ENCODE assay signal across 8 mouse cellular contexts in genomic region chr3:95434983-95435370, GRCm38 (mm10). TPM values are rescaled to one million over a fixed set of nuclear protein-coding genes. Genes with fewer than 3 reads are reported as not detected.
DNase-seq lines count a peak whose midpoint lies in the region; ATAC-seq and TF ChIP-seq lines count a peak whose summit lies in the region.

No protein-coding gene starts in this region.

- H3K9me3 ChIP-seq in E14TG2a.4 (ENCODE audit: low read length) = no peaks in the 10 kb centered on the region
- H3K9me3 ChIP-seq in forebrain, embryonic 16.5 days (ENCODE audit: control insufficient read depth, low read length) = no peaks in the 10 kb centered on the region
- no peaks in the 10 kb centered on the region for H3K9me3 ChIP-seq in liver, embryonic 12.5 days (replicated peaks)

- H3K27me3 ChIP-seq in cerebellum, adult 2 months (ENCODE audit: control insufficient read depth, insufficient read depth, low read length) = no peaks in the 10 kb centered on the region
- H3K27me3 ChIP-seq in E14TG2a.4 (ENCODE audit: insufficient read depth, low read length) = no peaks in the 10 kb centered on the region
- H3K27me3 ChIP-seq in forebrain, embryonic 16.5 days (replicated peaks; ENCODE audit: control insufficient read depth, insufficient read depth, low read length) = no peaks in the 10 kb centered on the region
- no peaks in the 10 kb centered on the region for H3K27me3 ChIP-seq in liver, embryonic 12.5 days (replicated peaks)

- H3K27ac ChIP-seq in cerebellum, adult 2 months (ENCODE audit: insufficient read depth, low read length) = no peak overlapping the region
- no peak overlapping the region for H3K27ac ChIP-seq in forebrain, embryonic 16.5 days (ENCODE audit: low read length)
- H3K27ac ChIP-seq in liver, embryonic 12.5 days = peak overlapping the region; percentile 93

- no peak for DNase-seq in cerebellum, adult 2 months
- no peak for DNase-seq in cerebellum, postnatal 4 days (ENCODE audit: low spot score in 2 of 2)
- no peak for DNase-seq in cerebellum, adult 18-20 months
- DNase-seq in ovary, postnatal 36 days (ENCODE audit: low spot score) = no peak
- DNase-seq in left cerebral cortex, adult 11 months (ENCODE audit: low spot score) = no peak

- peak overlapping the region; percentile 85 for H3K4me2 ChIP-seq in forebrain, embryonic 16.5 days (ENCODE audit: low read length)
- peak overlapping the region; percentile 74 for H3K4me2 ChIP-seq in liver, embryonic 12.5 days

- no peak for ATAC-seq in forebrain, embryonic 16.5 days
- no peak for ATAC-seq in liver, embryonic 12.5 days

- no peak for TF ChIP-seq POLR2A in cerebellum, adult 2 months (IDR thresholded peaks at IDR 0.05; ENCODE audit: borderline replicate concordance, insufficient read depth, low read length)

- under 1% methylated on average over 7 of the region's 7 CpGs for WGBS in cerebellum, adult 2 months
- WGBS in forebrain, embryonic 16.5 days = 2% methylated on average over 7 of the region's 7 CpGs
- 2% methylated on average over 7 of the region's 7 CpGs for WGBS in liver, embryonic 12.5 days (ENCODE audit: insufficient replicate concordance)

- peak overlapping the region; percentile 85 for H3K9ac ChIP-seq in forebrain, embryonic 16.5 days (replicated peaks; ENCODE audit: low read depth, low read length)
- H3K9ac ChIP-seq in liver, embryonic 12.5 days = peak overlapping the region; percentile 93

- peak overlapping the region; percentile 85 for H3K4me3 ChIP-seq in cerebellum, adult 2 months (replicated peaks; ENCODE audit: insufficient read depth, low read depth, low read length)
- H3K4me3 ChIP-seq in E14TG2a.4 (replicated peaks; ENCODE audit: low read length) = peak overlapping the region; percentile 96
- peak overlapping the region; percentile 52 for H3K4me3 ChIP-seq in forebrain, embryonic 16.5 days (replicated peaks; ENCODE audit: low read length)
- H3K4me3 ChIP-seq in liver, embryonic 12.5 days = peak overlapping the region; percentile 87

- H3K4me1 ChIP-seq in cerebellum, adult 2 months (ENCODE audit: control insufficient read depth, insufficient read depth, low read length) = peaks cover 3% of the 10 kb centered on the region; the same call in 1 of the 2 replicates
- peaks cover 53% of the 10 kb centered on the region for H3K4me1 ChIP-seq in E14TG2a.4 (replicated peaks; ENCODE audit: low read depth, low read length)
- peaks cover 7% of the 10 kb centered on the region for H3K4me1 ChIP-seq in forebrain, embryonic 16.5 days (replicated peaks; ENCODE audit: control insufficient read depth, insufficient read depth, low read length)
- peaks cover 36% of the 10 kb centered on the region for H3K4me1 ChIP-seq in liver, embryonic 12.5 days

- TF ChIP-seq CTCF in cerebellum, adult 2 months (IDR thresholded peaks at IDR 0.05; ENCODE audit: borderline replicate concordance, insufficient read depth, low read depth, low read length) = no peak
- TF ChIP-seq CTCF in E14TG2a.4 (conservative IDR thresholded peaks at IDR 0.05; ENCODE audit: low read length) = no peak

- H3K36me3 ChIP-seq in E14TG2a.4 (ENCODE audit: insufficient read depth, low read length) = peaks cover 25% of the 10 kb centered on the region
- peaks cover 2% of the 10 kb centered on the region; the same call in 1 of the 2 replicates for H3K36me3 ChIP-seq in forebrain, embryonic 16.5 days (ENCODE audit: control insufficient read depth, insufficient read depth)
- H3K36me3 ChIP-seq in liver, embryonic 12.5 days = peaks cover 28% of the 10 kb centered on the region

RNA-seq across cellular contexts. Expression of gene Arnt, which starts 0.8 kb away (rescaled TPM):
- polyA plus RNA-seq in cerebellum, adult 2 months (2012; rRNA removed) = 56.3 and 61.5 TPM in 2 replicates
- polyA plus RNA-seq in forebrain, embryonic 16.5 days (2015; fragmentation: Nextera tagmentation; extraction: Ambion mirVana) = 25.3 and 25.5 TPM in 2 replicates
- 22.8 and 25.8 TPM in 2 replicates for polyA plus RNA-seq in liver, embryonic 12.5 days (2016; fragmentation: Nextera tagmentation; extraction: Ambion mirVana)

RNA-seq across cellular contexts. Expression of gene 4930558C23Rik, which starts 32.3 kb away (rescaled TPM):
- polyA plus RNA-seq in cerebellum, adult 2 months (2012; rRNA removed) = not detected in 2 replicates
- not detected in 2 replicates for polyA plus RNA-seq in forebrain, embryonic 16.5 days (2015; fragmentation: Nextera tagmentation; extraction: Ambion mirVana)
- not detected in 2 replicates for polyA plus RNA-seq in liver, embryonic 12.5 days (2016; fragmentation: Nextera tagmentation; extraction: Ambion mirVana)
